Mouse (Mus musculus): ENCODE data around the gene Olfr38. TPM values are rescaled to one million over a fixed set of nuclear protein-coding genes. Genes with fewer than 3 reads are reported as not detected.

Olfr38 gene
- polyA plus RNA-seq, 1 experiment: not detected

- Histone ChIP-seq H3K4me3 (ENCODE audit: extremely low read depth, insufficient read depth, insufficient read length) (no peak overlapping the region), H3K27me3 (ENCODE audit: control insufficient read depth, insufficient read depth, low read length) (no peaks in the 10 kb centered on the region), H3K27ac (ENCODE audit: insufficient read depth, low read length) (no peak overlapping the region), H3K4me1 (ENCODE audit: control insufficient read depth, insufficient read depth, insufficient read length) (no peaks in the 10 kb centered on the region), H3K36me3 (ENCODE audit: control insufficient read depth, insufficient read depth, low read length) (no peaks in the 10 kb centered on the region)
- TF ChIP-seq POLR2A (IDR thresholded peaks at IDR 0.05; ENCODE audit: low read depth, low read length) (no peak), CTCF (IDR thresholded peaks at IDR 0.05; ENCODE audit: extremely low read depth, insufficient read depth, insufficient read length, insufficient replicate concordance) (no peak)
- WGBS: 89% methylated on average over 1 of the region's 1 CpGs
- no peak for DNase-seq (ENCODE audit: low read depth in 1 of 2, low spot score in 2 of 2)
These were observed 20.9 kb downstream of the Olfr38 start for GRCm38 (mm10) chr6:42777066-42777465.

GRCm38 (mm10) chr6:42784793-42785192, 28.6 kb downstream of the Olfr38 start, which contains the start of gene Olfr452:
TSS of gene Olfr452 (plus strand) at chr6:42785093.
- H3K27ac ChIP-seq (ENCODE audit: insufficient read depth, low read length): no peak within 1 kb of the TSS
- TF ChIP-seq POLR2A (IDR thresholded peaks at IDR 0.05; ENCODE audit: low read depth, low read length) (no peak), CTCF (IDR thresholded peaks at IDR 0.05; ENCODE audit: extremely low read depth, insufficient read depth, insufficient read length, insufficient replicate concordance) (no peak)
- H3K4me3 ChIP-seq (ENCODE audit: extremely low read depth, insufficient read depth, insufficient read length): no peak within 1 kb of the TSS
- no peaks in the 10 kb centered on the region for H3K4me1 ChIP-seq (ENCODE audit: control insufficient read depth, insufficient read depth, insufficient read length)
- DNase-seq (ENCODE audit: low read depth in 1 of 2, low spot score in 2 of 2): no peak
- no peaks in the 10 kb centered on the region for H3K27me3 ChIP-seq (ENCODE audit: control insufficient read depth, insufficient read depth, low read length)
- no peaks in the 10 kb centered on the region for H3K36me3 ChIP-seq (ENCODE audit: control insufficient read depth, insufficient read depth, low read length)

GRCm38 (mm10) chr6:42790247-42790948, 34.2 kb downstream of the Olfr38 start:
- H3K4me3 ChIP-seq (ENCODE audit: extremely low read depth, insufficient read depth, insufficient read length): no peak overlapping the region
- DNase-seq (ENCODE audit: low read depth in 1 of 2, low spot score in 2 of 2): no peak
- H3K36me3 ChIP-seq (ENCODE audit: control insufficient read depth, insufficient read depth, low read length): no peaks in the 10 kb centered on the region
- H3K27ac ChIP-seq (ENCODE audit: insufficient read depth, low read length): no peak overlapping the region
- 48% methylated on average over 4 of the region's 4 CpGs for WGBS
- no peak for TF ChIP-seq CTCF (IDR thresholded peaks at IDR 0.05; ENCODE audit: extremely low read depth, insufficient read depth, insufficient read length, insufficient replicate concordance)
- no peak for TF ChIP-seq POLR2A (IDR thresholded peaks at IDR 0.05; ENCODE audit: low read depth, low read length)
- no peaks in the 10 kb centered on the region for H3K27me3 ChIP-seq (ENCODE audit: control insufficient read depth, insufficient read depth, low read length)
- no peaks in the 10 kb centered on the region for H3K4me1 ChIP-seq (ENCODE audit: control insufficient read depth, insufficient read depth, insufficient read length)

GRCm38 (mm10) chr6:42790949-42791556, 34.8 kb downstream of the Olfr38 start:
- no peaks in the 10 kb centered on the region for H3K27me3 ChIP-seq (ENCODE audit: control insufficient read depth, insufficient read depth, low read length)
- H3K36me3 ChIP-seq (ENCODE audit: control insufficient read depth, insufficient read depth, low read length): no peaks in the 10 kb centered on the region
- H3K4me1 ChIP-seq (ENCODE audit: control insufficient read depth, insufficient read depth, insufficient read length): no peaks in the 10 kb centered on the region
- TF ChIP-seq POLR2A (IDR thresholded peaks at IDR 0.05; ENCODE audit: low read depth, low read length) (no peak), CTCF (IDR thresholded peaks at IDR 0.05; ENCODE audit: extremely low read depth, insufficient read depth, insufficient read length, insufficient replicate concordance) (no peak)
- no peak overlapping the region for H3K27ac ChIP-seq (ENCODE audit: insufficient read depth, low read length)
- WGBS: 88% methylated on average over 9 of the region's 9 CpGs
- DNase-seq (ENCODE audit: low read depth in 1 of 2, low spot score in 2 of 2): no peak
- H3K4me3 ChIP-seq (ENCODE audit: extremely low read depth, insufficient read depth, insufficient read length): no peak overlapping the region

GRCm38 (mm10) chr6:42794982-42795381, 38.8 kb downstream of the Olfr38 start:
- TF ChIP-seq CTCF (IDR thresholded peaks at IDR 0.05; ENCODE audit: extremely low read depth, insufficient read depth, insufficient read length, insufficient replicate concordance) (no peak), POLR2A (IDR thresholded peaks at IDR 0.05; ENCODE audit: low read depth, low read length) (no peak)
- Histone ChIP-seq H3K27me3 (ENCODE audit: control insufficient read depth, insufficient read depth, low read length) (no peaks in the 10 kb centered on the region), H3K27ac (ENCODE audit: insufficient read depth, low read length) (no peak overlapping the region), H3K36me3 (ENCODE audit: control insufficient read depth, insufficient read depth, low read length) (no peaks in the 10 kb centered on the region), H3K4me1 (ENCODE audit: control insufficient read depth, insufficient read depth, insufficient read length) (no peaks in the 10 kb centered on the region), H3K4me3 (ENCODE audit: extremely low read depth, insufficient read depth, insufficient read length) (no peak overlapping the region)
- WGBS: 88% methylated on average over 3 of the region's 3 CpGs
- no peak for DNase-seq (ENCODE audit: low read depth in 1 of 2, low spot score in 2 of 2)

- H3K27ac ChIP-seq (ENCODE audit: insufficient read depth, low read length): no peak within 1 kb of the TSS
- H3K4me1 ChIP-seq (ENCODE audit: control insufficient read depth, insufficient read depth, insufficient read length): no peaks in the 10 kb centered on the region
- H3K4me3 ChIP-seq (ENCODE audit: extremely low read depth, insufficient read depth, insufficient read length): no peak within 1 kb of the TSS
- no peak for TF ChIP-seq POLR2A (IDR thresholded peaks at IDR 0.05; ENCODE audit: low read depth, low read length)
- no peak for TF ChIP-seq CTCF (IDR thresholded peaks at IDR 0.05; ENCODE audit: extremely low read depth, insufficient read depth, insufficient read length, insufficient replicate concordance)
- no peaks in the 10 kb centered on the region for H3K27me3 ChIP-seq (ENCODE audit: control insufficient read depth, insufficient read depth, low read length)
- no peaks in the 10 kb centered on the region for H3K36me3 ChIP-seq (ENCODE audit: control insufficient read depth, insufficient read depth, low read length)
- WGBS: 71% methylated on average over 1 of the region's 1 CpGs
- no peak for DNase-seq (ENCODE audit: low read depth in 1 of 2, low spot score in 2 of 2)
These were observed 55.4 kb downstream of the Olfr38 start, which contains the start of gene Olfr450 for GRCm38 (mm10) chr6:42811639-42812038. TSS of gene Olfr450 (plus strand) at chr6:42811939.

Other genes starting within 250 kb of the Olfr38 start
- not detected in 2 replicates for gene Olfr455, start 208.8 kb upstream of the Olfr38 start, polyA plus RNA-seq (2012; rRNA removed)
- gene Tcaf3, start 158.7 kb upstream of the Olfr38 start, polyA plus RNA-seq (2012; rRNA removed): not detected in 2 replicates
- gene Tcaf2, start 111.2 kb upstream of the Olfr38 start, polyA plus RNA-seq (2012; rRNA removed): 0.27 and 0.49 TPM in 2 replicates
- 2.5 and 2.9 TPM in 2 replicates for gene Tcaf1, start 46.3 kb upstream of the Olfr38 start, polyA plus RNA-seq (2012; rRNA removed)
- gene Olfr453, start 17.0 kb upstream of the Olfr38 start, polyA plus RNA-seq (2012; rRNA removed): not detected in 2 replicates
- gene Olfr452, start 28.7 kb downstream of the Olfr38 start, polyA plus RNA-seq (2012; rRNA removed): not detected in 2 replicates
- gene Olfr450, start 55.5 kb downstream of the Olfr38 start, polyA plus RNA-seq (2012; rRNA removed): not detected in 2 replicates
- gene Olfr449, start 78.0 kb downstream of the Olfr38 start, polyA plus RNA-seq (2012; rRNA removed): not detected in 2 replicates
- not detected in 2 replicates for gene Olfr448, start 134.0 kb downstream of the Olfr38 start, polyA plus RNA-seq (2012; rRNA removed)
- not detected in 2 replicates for gene Olfr447, start 152.5 kb downstream of the Olfr38 start, polyA plus RNA-seq (2012; rRNA removed)
- gene Olfr446, start 165.0 kb downstream of the Olfr38 start, polyA plus RNA-seq (2012; rRNA removed): not detected in 2 replicates
- gene Olfr444, start 192.7 kb downstream of the Olfr38 start, polyA plus RNA-seq (2012; rRNA removed): not detected in 2 replicates

Data from spleen, adult 2 months (tissue).